Mouse (Mus musculus) stomach, embryonic 16.5 days (tissue): ENCODE measurements at regions not wholly inside any gene's neighbourhood (a gene's known extent, or its start where the extent isn't known, plus 50 kb on each side); places are given as distances from the start of the nearest gene placed in this dataset.

Experiments used
- ATAC-seq: fragments of 200-750 bp; cut with Nextera tagmentation; 2 replicates; pipeline ENCODE4 v1.8.0; 2017; ENCODE audit warnings: moderate number of reproducible peaks, moderate TSS enrichment; ENCODE audit not compliant: insufficient read depth, low FRiP score
- H3K27ac ChIP-seq: fragments of 300-500 bp; sonication (generic); 2 replicates; pipeline ENCODE4 v1.5.1; 2014; ENCODE audit warnings: low read length
- H3K27me3 ChIP-seq: fragments of 300-500 bp; sonication (generic); 2 replicates; pipeline ENCODE4 v1.6.1; 2014; ENCODE audit warnings: low read length, control low read depth, mixed read lengths; ENCODE audit not compliant: control insufficient read depth, insufficient read depth
- H3K36me3 ChIP-seq: fragments of 300-500 bp; sonication (generic); 2 replicates; pipeline ENCODE4 v1.6.1; 2014; ENCODE audit warnings: low read length; ENCODE audit not compliant: control insufficient read depth, insufficient read depth
- H3K4me1 ChIP-seq: fragments of 300-500 bp; sonication (generic); 2 replicates; pipeline ENCODE4 v1.6.1; 2014; ENCODE audit warnings: low read length, control low read depth, mixed read lengths; ENCODE audit not compliant: control insufficient read depth, insufficient read depth
- H3K4me2 ChIP-seq: fragments of 300-500 bp; sonication (generic); 2 replicates; pipeline ENCODE4 v1.6.1; 2014; ENCODE audit warnings: low read depth, low read length, mixed read lengths
- H3K4me3 ChIP-seq: fragments of 300-500 bp; sonication (generic); replicated peaks from 2 replicates; pipeline ENCODE4 v1.5.1; 2014; ENCODE audit warnings: mild to moderate bottlenecking, low read length
- H3K9ac ChIP-seq: fragments of 300-500 bp; sonication (generic); 2 replicates; pipeline ENCODE4 v1.6.1; 2014; ENCODE audit warnings: low read length
- H3K9me3 ChIP-seq: fragments of 300-500 bp; sonication (generic); replicated peaks from 2 replicates; pipeline ENCODE4 v1.6.1; 2016; ENCODE audit warnings: low read length, control low read depth; ENCODE audit not compliant: control insufficient read depth
- WGBS: fragments of 180-500 bp; shearing (Covaris S2); extraction: QIAGEN DNeasy Blood & Tissue Kit; methylation state at CpG from one replicate; pipeline ENCODE4 v1.1.7; 2014; 5-methylcytosine and 5-hydroxymethylcytosine counted together

DNA sequence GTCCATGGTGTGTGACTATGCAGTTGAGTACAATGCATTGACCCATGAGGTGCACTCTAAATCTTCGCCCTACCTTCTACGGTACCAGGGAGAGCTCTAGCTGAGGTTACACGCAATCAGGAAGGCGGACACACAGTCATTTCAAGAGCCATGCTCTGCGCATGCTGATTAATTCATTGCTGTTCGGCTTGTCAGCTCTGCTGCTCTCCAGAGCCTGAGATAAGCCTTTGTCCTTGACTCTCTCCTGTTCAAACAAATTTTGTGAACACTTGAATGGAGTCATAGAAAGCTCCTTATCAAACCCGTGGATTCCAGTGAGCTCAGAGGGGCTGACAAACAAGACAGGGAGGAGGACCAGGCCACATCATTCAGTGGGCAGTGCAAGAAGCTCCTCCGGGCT, 304.8 kb upstream of the Zmiz1 start:
- Histone ChIP-seq H3K9ac (no peak overlapping the region), H3K4me2 (no peak overlapping the region), H3K36me3 (no peaks in the 10 kb centered on the region), H3K4me1 (peaks cover 11% of the 10 kb centered on the region), H3K9me3 (no peaks in the 10 kb centered on the region), H3K4me3 (no peak overlapping the region), H3K27ac (no peak overlapping the region), H3K27me3 (no peaks in the 10 kb centered on the region)
- 0 out of 2 replicates have a peak, but pooled peaks have one; percentile 27 for ATAC-seq
- 62% methylated on average over 8 of the region's 8 CpGs for WGBS

DNA sequence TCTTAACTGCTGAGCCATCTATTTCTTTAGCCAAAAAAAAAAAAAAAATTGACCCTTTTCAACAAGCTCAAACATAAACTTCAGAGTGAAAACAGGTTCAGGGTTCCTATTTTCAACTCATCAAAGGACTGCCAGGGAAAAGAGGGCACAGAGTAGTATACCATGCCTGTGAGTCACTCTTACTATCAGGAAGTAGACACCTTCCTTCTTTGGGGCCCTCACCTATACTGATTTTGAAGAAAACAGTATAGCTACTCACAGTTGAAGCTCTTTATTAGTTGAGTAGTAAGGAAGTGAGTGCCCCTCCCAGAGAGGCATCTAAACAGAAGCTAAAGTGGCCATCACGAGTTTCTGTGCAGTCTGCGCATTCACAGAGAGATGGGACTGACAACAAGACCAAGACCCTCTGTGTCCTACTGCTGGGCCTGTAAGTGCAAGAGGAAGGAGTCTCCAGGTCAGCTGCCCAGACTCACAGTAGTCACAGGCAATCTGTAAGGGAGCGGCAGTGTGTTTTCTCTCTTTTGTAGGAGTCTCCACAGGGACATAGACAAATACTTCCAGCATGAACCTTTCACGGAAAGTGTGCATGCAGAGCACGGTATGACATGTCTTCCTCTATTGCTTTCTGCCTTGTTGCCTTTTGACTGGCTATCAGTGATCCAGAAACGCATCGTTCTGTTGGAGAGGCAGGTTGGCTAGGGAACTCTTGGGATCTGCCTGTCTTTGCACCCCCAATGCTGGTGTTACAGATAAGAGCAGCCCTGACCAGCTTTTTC, 303.8 kb upstream of the Zmiz1 start:
- ATAC-seq = no peak
- Histone ChIP-seq H3K36me3 (no peaks in the 10 kb centered on the region), H3K27ac (no peak overlapping the region), H3K27me3 (no peaks in the 10 kb centered on the region), H3K9me3 (no peaks in the 10 kb centered on the region), H3K4me2 (no peak overlapping the region), H3K4me1 (peaks cover 11% of the 10 kb centered on the region), H3K4me3 (no peak overlapping the region), H3K9ac (0 out of 2 replicates have a peak overlapping the region, but pooled peaks have one; percentile 7)
- 56% methylated on average over 7 of the region's 7 CpGs for WGBS

DNA sequence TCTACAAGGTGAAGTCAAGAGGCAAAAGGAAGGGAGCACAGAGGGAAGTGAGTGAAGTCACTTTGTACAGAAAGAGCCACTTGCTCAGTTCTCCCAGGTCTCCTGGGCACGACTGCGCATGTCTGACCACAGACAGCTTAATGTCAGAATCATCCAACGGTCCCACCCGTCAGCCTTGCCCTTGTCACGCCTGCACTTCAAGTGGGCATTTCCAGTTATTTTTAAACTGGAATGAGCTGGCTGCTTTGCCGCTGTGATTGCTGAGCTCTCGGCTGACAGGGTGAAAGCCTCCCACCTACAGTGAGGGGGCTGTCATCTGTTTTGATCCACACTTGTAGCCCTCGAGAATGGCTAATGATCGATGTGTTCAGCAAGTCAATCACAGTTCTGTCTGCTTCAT, 302.8 kb upstream of the Zmiz1 start:
- Histone ChIP-seq H3K9me3 (no peaks in the 10 kb centered on the region), H3K9ac (no peak overlapping the region), H3K4me3 (no peak overlapping the region), H3K27me3 (no peaks in the 10 kb centered on the region), H3K36me3 (no peaks in the 10 kb centered on the region), H3K27ac (no peak overlapping the region), H3K4me1 (peaks cover 11% of the 10 kb centered on the region), H3K4me2 (no peak overlapping the region)
- WGBS = 50% methylated on average over 9 of the region's 9 CpGs
- ATAC-seq = no peak

DNA sequence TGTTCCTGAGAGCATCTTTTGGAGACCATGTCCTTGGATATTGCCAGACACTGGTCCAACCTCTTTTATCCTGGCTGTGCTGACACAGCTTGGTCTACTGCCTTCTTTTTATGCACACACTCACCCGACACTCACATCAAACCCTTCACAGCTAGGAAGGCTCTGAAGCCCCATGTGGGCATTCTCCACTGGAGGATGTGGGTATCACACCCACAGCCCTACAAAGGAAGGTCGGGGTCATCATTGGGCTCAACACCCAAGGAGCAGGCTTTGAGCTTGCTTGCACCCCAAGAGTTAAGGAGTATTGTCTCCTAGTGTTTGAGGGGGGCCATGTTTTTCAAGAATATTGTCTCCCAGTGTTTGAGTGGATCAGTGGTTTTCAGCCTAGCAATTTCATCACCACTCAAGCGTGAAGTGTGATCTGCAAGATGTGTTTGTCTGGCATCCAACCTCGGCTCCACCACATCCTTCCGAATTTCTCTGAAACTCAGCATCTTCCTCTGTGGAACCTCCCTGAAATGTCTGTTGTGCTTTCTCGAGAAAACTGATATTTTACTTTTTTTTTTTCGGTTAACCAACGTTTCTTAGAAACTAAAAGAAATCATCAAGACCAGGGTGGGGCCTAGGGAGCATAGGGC, 297.2 kb upstream of the Zmiz1 start:
- WGBS = 83% methylated on average over 8 of the region's 8 CpGs
- Histone ChIP-seq H3K27me3 (no peaks in the 10 kb centered on the region), H3K4me1 (peaks cover 2% of the 10 kb centered on the region; the same call in 1 of the 2 replicates), H3K27ac (no peak overlapping the region), H3K9me3 (no peaks in the 10 kb centered on the region), H3K9ac (no peak overlapping the region), H3K36me3 (no peaks in the 10 kb centered on the region), H3K4me3 (no peak overlapping the region), H3K4me2 (no peak overlapping the region)
- no peak for ATAC-seq

DNA sequence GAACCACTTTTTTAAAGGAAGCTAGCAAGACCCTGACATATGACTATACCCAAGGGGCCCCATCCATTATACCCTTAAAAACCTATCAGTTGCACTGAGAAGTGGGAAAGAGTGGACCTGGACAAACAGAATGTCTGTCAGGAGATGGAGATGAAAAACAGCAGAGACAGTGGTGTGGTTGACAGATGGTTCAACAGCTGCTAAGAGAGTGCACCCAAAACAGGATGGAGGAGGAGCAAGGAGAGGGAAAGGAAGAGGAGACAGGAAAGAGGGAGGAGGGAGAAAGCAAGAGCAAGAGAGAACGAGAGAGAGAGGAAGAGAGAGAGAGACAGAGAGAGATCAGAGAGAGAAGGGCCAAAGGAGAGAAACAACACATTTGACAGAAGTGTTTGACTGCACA, 292.8 kb upstream of the Zmiz1 start:
- Histone ChIP-seq H3K9me3 (no peaks in the 10 kb centered on the region), H3K36me3 (no peaks in the 10 kb centered on the region), H3K9ac (no peak overlapping the region), H3K27me3 (no peaks in the 10 kb centered on the region), H3K4me1 (peaks cover 7% of the 10 kb centered on the region), H3K4me2 (no peak overlapping the region), H3K4me3 (no peak overlapping the region), H3K27ac (no peak overlapping the region)
- ATAC-seq = no peak
- WGBS = 38% methylated on average over 1 of the region's 1 CpGs

DNA sequence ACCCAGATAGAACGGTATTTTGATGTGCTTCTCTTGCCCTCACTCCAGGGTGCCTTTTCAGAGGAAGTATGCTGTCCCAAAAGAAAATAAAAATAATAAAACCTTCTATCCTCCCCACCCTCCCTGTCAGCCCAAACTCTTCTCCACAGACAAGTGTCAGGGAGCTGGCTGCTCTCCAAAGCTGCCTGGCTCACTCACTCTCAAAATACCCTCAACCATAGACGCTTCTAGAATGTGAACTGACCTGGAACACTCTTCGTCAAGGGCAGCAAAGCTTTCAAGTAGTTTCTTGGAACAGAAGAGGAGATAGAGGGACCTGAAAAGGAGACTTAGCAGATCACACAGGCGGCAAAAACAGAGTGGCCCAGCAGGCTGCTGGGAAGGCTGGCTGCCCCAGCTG, 291.4 kb upstream of the Zmiz1 start:
- Histone ChIP-seq H3K36me3 (no peaks in the 10 kb centered on the region), H3K9ac (no peak overlapping the region), H3K4me1 (peaks cover 7% of the 10 kb centered on the region), H3K27me3 (no peaks in the 10 kb centered on the region), H3K4me3 (no peak overlapping the region), H3K27ac (no peak overlapping the region), H3K4me2 (no peak overlapping the region), H3K9me3 (no peaks in the 10 kb centered on the region)
- no peak for ATAC-seq
- 51% methylated on average over 4 of the region's 4 CpGs for WGBS

DNA sequence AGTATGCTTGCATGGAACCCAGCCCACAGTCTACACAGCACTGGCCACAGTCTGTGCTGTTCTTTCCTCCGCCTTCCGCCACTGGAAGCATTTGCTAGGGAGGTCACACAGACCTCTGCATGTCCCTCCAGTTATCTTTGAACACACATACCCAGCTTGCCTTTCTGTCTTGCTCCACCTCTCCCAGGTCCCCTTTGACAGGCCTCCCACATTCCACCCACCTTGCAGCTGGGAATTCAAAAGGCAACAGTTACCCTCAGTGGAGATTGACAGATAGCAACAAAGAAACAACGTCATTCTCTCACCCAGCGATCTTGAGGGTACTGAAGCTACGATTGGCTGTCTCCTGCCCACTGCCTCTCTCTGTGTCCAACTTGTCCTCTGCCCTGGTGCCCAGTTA, 290.7 kb upstream of the Zmiz1 start:
- Histone ChIP-seq H3K4me3 (no peak overlapping the region), H3K4me1 (peaks cover 7% of the 10 kb centered on the region), H3K4me2 (no peak overlapping the region), H3K9me3 (no peaks in the 10 kb centered on the region), H3K9ac (no peak overlapping the region), H3K27ac (no peak overlapping the region), H3K27me3 (no peaks in the 10 kb centered on the region), H3K36me3 (no peaks in the 10 kb centered on the region)
- no peak for ATAC-seq
- WGBS = 51% methylated on average over 5 of the region's 5 CpGs

DNA sequence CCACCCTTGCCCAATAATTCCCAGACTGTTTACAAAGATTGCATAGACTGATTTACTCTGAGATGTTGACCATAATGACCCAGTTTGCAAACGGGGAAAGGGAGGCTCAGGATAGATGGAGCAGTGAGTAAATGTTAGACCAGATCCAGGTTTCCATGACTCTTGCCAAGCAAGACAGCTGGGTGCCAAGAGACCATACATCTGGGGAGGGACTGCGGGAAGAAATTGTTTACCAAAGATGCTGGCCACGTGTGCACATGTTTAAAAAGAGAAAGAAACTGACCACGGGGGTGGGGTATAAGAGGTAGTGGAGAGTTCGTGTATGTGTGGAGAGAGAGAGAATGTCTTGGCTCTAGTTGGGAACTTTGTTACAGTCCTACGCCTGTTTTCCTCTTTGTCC, 285.7 kb upstream of the Zmiz1 start:
- 28% methylated on average over 6 of the region's 6 CpGs for whole genome bisulfite sequencing
- Histone ChIP-seq H3K27ac (peak overlapping the region; percentile 68; the same call in 1 of the 2 replicates), H3K9me3 (no peaks in the 10 kb centered on the region), H3K4me1 (peaks cover 10% of the 10 kb centered on the region), H3K27me3 (no peaks in the 10 kb centered on the region), H3K4me3 (no peak overlapping the region), H3K9ac (no peak overlapping the region), H3K4me2 (no peak overlapping the region), H3K36me3 (no peaks in the 10 kb centered on the region)
- peak; percentile 56; the same call in 1 of the 2 replicates for ATAC-seq

DNA sequence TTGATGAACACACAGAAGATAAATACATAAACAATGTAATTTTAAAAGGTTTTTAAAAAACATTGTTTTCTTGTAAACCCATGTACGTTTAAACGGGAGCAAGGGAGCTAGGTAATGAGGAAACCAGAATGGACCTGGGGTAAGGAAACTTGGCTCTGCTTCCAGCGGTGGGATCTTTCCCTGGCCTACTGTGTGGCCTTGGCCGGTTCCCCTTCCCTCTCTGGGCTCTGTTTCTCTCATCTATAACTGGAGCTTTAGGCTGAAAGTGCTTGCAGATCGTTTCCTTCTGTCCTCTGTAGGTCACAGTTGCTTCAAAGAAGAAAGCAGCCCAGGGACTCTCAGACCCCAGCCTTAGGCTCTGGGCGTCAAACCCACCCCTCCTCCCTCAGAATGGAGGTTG, 285.1 kb upstream of the Zmiz1 start:
- peak overlapping the region; percentile 68 for H3K27ac ChIP-seq
- no peaks in the 10 kb centered on the region for H3K36me3 ChIP-seq
- no peak overlapping the region; the same call in 1 of the 2 replicates for H3K9ac ChIP-seq
- H3K27me3 ChIP-seq = no peaks in the 10 kb centered on the region
- no peak overlapping the region for H3K4me2 ChIP-seq
- ATAC-seq = no peak
- no peak overlapping the region for H3K4me3 ChIP-seq
- H3K9me3 ChIP-seq = no peaks in the 10 kb centered on the region
- H3K4me1 ChIP-seq = peaks cover 10% of the 10 kb centered on the region
- WGBS = 64% methylated on average over 6 of the region's 6 CpGs
